Mouse (Mus musculus) yolk sac, embryonic 10.5 days (tissue): ENCODE data around the gene Arhgef2.
A peak's percentile ranks its signal among the peaks of the same experiment; 100 is the strongest.
"Not testable (repeated sequence)": the region's sequence is repeated elsewhere in the genome, so short reads cannot be mapped to it uniquely, and the experiment has no call there.

Source experiments
- DNase-seq: peaks from one replicate; pipeline ENCODE4 v3.0.0-alpha.2; 2017; ENCODE audit warnings: low spot score

Arhgef2 gene

GRCm38 (mm10) chr3:88605666-88606065, at the start of gene Arhgef2:
Gene Arhgef2, plus strand, starts transcription at chr3:88605966.
- not testable (repeated sequence) for DNase-seq

DNA sequence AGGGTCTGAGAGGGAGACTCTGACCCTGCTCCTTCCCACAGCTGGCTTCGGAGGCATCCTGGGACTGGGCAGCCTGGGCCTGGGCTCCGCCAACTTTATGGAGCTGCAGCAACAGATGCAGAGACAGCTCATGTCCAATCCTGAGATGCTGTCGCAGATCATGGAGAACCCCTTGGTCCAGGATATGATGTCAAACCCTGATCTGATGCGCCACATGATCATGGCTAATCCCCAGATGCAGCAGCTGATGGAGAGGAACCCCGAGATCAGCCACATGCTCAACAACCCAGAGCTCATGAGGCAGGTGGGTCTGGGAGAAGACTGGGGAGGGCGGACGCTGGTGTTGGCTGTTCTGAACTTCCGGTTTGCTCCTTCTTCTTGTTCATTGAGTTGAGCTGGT, 49.1 kb upstream of the Arhgef2 start:
- DNase-seq = no peak

DNA sequence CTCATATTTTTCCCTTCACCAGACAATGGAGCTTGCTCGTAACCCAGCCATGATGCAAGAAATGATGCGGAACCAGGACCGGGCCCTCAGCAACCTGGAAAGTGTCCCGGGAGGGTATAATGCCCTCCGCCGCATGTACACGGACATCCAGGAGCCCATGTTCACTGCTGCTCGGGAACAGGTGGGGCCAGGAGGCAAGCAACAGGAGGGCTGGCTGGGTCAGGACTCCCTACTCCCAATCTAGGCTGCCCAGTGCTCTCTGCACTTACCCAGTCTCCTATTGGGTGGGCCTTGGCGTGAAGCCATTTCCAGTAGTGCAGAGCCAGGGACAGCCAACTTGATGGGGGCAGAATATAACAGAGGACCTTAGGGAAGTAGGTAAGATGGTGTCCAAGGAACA, 46.2 kb upstream of the Arhgef2 start:
- no peak for DNase-seq

DNA sequence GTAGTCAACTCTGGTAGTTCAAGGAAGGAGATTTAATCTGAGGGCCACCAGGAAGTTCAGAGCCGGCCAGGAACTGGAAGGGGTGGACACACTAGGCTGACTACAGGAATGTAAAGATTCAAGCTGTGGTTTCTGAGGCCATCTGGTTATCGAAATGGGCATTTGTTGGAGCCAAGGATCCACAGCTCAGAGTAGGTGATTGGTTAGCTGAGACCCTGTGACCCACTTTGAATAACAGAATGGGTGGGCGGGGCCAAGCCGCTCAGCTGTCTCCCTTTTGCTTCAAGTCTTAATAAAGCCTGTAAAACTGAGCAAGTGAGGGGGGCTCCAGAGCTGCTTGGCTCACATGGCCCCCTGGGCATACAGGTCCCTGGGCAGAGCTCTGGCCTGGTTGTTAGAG, 43.8 kb upstream of the Arhgef2 start:
- DNase-seq = no peak

DNA sequence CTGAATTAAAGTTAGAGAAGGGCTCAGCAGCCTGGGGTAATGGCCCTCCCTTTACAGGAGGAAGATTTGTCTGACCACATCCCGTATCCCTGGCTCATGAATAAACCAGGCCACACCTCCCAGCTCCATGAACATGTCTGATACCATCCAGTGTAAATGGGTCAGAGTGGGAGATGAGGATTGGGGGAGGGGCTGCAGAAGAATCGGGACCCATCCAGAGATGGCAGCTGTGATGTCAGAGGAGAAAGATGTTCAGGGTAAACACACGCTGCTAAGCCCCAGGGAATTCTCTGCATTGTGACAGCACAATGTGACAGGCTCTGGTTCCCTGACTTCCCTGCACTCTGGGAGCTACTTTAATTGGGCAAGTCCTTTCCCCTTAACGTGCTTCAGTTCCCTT, 42.3 kb upstream of the Arhgef2 start:
- DNase-seq = no peak

DNA sequence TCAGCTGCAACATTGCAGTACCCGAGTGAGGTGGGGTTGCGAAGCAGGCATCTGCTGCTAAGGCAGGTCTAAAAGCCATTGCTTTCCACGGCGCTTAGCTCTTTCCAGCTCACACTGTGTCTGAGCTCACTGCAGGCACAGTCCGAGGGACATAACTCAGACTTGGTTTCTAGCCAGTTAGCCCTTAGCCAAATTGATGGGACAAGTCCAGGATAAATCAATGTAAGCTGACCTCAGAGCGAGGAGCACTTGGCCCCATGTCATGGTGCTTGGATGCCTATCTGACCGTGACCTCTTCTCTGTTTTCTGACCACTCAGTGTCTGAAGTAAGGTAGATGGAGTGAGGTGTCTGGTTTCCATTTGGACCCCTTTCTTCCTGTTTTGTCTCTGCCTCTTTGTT, 41.8 kb upstream of the Arhgef2 start:
- DNase-seq = no peak

- DNase-seq = no peak
Observed at GRCm38 (mm10) chr3:88566116-88566515, 39.6 kb upstream of the Arhgef2 start.

DNA sequence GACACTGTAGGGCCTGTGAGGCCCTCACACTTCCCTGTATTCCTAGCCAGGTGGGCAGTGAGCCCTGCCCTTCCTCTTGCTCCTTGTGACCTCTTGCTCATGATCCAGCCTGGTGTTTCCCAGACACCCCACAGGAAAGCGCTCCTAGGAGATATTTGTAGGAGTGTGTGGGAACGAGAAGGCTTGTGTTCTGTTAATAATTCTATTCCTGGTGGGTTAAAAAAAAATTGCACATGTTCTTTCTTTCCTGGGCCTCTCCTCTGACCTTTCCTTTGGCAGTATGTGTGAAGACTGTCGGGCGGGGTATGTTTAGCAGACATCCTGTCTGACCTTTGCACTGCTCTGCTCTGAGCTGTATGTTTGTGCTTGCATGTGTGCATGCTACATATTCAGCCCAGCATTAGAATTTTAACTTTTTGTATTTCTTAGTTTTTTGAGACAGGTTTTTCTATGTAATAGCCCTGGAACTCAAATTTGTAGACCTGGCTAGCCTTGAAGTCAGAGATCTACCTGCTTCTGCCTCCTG, 39.2 kb upstream of the Arhgef2 start:
- peak; percentile 63 for DNase-seq

GRCm38 (mm10) chr3:88567892-88568291, 37.9 kb upstream of the Arhgef2 start:
- no peak for DNase-seq

- DNase-seq = no peak
Observed at GRCm38 (mm10) chr3:88568615-88569014, 37.2 kb upstream of the Arhgef2 start.

DNA sequence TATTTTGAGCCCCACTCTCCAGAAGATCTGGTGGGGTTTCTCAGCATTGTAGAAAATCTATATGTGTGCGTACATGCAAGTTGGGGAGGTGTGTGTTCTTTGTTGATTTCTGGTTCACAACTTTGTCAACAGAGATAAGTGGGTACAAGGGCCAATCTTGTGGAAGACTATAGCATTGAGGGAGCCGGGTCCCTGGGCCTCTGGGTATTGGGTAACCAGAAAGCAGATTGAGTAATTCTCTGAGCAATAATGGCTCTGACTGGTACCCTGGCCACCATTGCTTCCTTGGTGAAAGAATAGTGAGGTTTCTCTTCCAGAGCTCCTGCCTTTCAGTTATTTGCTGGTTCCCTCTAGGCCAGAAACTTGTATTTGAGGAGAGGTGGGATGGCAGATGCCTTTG, 36.7 kb upstream of the Arhgef2 start:
- peak; percentile 37 for DNase-seq

DNA sequence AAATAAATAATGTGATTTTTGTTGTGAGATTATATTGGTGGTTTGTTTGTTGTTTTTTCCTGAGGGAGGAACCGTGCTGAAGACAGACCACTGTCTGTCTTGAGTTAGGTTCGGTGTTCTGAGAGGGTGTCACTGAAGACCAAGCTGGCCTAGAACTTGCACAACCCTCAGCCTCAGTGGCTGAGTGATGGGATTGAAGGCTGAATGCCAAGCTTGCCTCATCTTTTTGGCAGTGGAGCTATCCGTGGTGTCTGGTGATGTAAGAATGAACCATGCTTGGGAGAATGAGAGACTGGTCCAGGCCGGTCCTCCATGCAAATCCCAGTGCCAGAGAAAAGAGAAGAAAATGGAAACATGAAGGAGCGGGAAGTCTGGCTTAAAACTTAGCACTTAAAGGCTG, 36.1 kb upstream of the Arhgef2 start:
- DNase-seq = no peak

DNA sequence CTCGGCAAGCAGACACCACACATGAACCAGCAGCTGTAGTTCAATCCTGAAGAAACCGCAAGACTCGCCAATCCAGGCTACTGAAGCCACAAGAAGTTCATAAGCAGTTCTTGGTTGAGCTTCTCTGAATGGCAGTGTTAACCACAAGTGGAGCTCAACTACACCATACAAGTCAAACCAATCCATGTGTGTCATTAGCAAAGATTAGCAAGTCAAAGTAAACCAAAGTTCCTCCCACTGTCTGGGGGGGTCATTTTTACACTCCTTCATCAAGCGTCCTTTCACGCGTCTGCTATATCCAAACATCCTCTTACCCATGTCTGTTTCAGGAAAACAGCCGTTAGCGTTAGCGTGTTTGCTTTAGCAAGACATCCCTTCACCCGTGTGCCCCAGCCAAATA, 35.4 kb upstream of the Arhgef2 start:
- no peak for DNase-seq

GRCm38 (mm10) chr3:88571856-88572255, 33.9 kb upstream of the Arhgef2 start:
- no peak for DNase-seq

- no peak for DNase-seq
Observed at GRCm38 (mm10) chr3:88572835-88573234, 32.9 kb upstream of the Arhgef2 start.

- no peak for DNase-seq
Observed at GRCm38 (mm10) chr3:88573810-88574209, 32.0 kb upstream of the Arhgef2 start.

DNA sequence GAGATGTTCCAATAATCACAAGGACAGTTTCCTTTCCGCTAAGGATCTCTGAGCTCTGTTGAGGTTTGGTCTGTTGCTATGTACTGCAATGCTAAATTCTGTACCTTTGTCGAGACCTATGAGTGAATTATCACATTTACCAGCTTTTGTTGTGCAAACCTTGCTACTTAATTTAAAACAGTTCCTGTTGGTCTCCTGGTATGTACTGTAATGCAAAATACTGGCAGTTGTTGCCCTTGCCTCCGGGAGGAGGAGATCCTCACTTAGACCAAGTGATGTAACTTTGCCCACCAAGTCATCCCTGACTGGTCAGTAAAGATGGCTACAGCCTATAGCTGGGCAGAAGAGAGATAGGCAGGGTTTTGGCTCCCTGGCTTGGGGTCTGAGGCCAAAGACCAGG, 30.2 kb upstream of the Arhgef2 start, which contains the start of gene Ssr2:
Gene Ssr2 (plus strand): TSS at position 337 of the 400 bp plus-strand sequence.
- DNase-seq = no peak

- not testable (repeated sequence) for DNase-seq
Observed at GRCm38 (mm10) chr3:88577846-88578245, 27.9 kb upstream of the Arhgef2 start.

GRCm38 (mm10) chr3:88578498-88579424, 27.0 kb upstream of the Arhgef2 start:
- DNase-seq = no peak

DNA sequence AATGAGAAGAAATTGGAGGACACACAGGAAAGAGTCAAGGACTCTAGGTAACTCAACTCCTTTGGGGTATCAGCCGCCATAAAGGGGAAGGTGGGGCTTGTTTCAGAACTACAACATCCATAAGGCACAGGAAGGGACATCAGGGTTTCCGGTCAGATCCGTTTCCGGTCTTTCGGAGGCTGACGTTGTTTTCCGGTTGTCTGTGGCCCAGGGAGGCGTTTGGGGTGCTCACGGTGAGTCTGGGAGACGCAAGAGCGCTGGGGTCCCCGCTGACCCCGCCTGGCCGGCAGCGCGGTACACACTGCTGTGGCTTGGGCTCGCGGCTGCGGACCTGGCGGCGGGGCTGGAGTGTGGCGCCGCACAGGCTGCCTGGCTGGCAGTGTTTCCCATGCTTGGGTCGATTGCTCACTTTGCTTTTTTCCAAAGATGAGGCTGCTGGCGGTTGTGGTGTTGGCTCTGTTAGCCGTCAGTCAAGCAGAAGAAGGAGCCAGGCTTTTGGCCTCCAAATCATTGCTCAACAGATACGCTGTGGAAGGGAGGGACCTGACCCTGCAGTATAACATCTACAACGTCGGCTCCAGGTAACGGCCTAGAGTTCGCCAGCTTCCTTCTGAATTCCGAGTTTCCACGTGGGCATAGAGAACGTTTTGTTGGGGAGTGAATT, 26.2 kb upstream of the Arhgef2 start:
- DNase-seq = peak; percentile 84

GRCm38 (mm10) chr3:88585769-88586168, 20.0 kb upstream of the Arhgef2 start:
- no peak for DNase-seq

DNA sequence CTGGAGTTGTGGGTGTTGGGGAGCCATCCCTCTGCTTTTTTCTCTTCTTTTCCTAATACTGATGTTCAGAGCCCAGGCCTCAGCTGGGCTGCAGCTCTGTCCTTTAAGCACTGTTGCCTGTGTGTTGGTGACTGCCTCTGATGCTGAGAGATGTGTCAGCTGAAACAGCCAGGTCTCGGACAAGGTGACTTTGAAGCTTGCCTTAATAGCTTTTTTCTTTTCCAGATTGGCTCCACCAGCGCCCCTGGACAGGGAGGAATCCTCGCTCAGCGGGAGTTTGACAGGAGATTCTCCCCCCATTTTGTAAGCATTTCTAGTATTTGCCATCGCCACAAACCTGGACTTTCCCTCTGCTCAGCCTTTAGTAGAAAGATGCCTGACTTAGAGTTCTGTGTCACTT, 19.1 kb upstream of the Arhgef2 start:
- DNase-seq = no peak

DNA sequence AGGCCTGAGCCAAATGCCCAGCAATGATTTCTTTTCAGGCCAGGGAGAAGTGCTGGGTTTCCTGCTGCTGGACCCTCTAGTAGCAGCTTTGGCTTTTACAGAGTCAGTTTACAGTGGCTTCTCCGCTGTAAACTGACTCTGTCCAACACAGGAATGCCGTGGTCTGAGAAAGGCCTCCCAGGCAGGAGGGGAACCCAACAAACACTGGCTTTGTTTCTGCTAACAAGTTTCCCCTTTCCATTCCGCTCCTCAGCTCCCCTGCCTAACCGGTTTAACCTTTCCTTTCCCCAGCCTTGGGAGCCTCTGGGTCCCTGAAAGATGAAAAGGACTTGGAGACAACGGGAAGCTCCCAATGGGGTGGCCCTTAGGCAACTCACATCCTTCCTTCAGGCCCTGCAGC, 15.5 kb upstream of the Arhgef2 start:
- no peak for DNase-seq
